Mouse (Mus musculus): ENCODE measurements at regions not wholly inside any gene's neighbourhood (a gene's known extent, or its start where the extent isn't known, plus 50 kb on each side); places are given as distances from the start of the nearest gene placed in this dataset.

DNA sequence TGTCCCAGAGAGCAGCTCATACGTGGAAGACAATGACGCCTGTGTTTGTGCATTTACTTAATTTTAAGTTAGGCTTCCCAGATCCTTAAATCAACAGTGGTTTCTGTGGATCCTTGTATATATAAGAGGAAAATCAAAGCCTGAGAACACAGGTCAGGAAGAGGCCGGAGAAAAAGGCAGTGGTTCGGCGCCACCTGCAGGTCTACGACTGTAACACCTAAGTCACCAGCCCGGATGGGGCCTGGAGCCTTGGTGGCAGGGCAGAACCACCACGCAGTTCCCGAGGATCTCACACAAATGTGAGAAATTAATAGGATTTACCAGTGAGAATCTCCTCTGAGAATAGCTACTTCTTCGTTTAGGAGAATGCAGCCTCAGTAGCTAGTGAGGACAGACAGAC, 62.9 kb upstream of the Zdhhc25 start:
- no peak overlapping the region for H3K9ac ChIP-seq
- WGBS = 19% methylated on average over 10 of the region's 10 CpGs
- H3K27me3 ChIP-seq = no peaks in the 10 kb centered on the region
- no peaks in the 10 kb centered on the region for H3K4me1 ChIP-seq
- H3K4me3 ChIP-seq = no peak overlapping the region
- no peaks in the 10 kb centered on the region for H3K36me3 ChIP-seq
- no peaks in the 10 kb centered on the region for H3K9me3 ChIP-seq
- no peak overlapping the region for H3K4me2 ChIP-seq
- no peak overlapping the region for H3K27ac ChIP-seq
- no peak for ATAC-seq (ENCODE audit: insufficient number of reproducible peaks, insufficient read depth, low FRiP score, low TSS enrichment, low read depth)

DNA sequence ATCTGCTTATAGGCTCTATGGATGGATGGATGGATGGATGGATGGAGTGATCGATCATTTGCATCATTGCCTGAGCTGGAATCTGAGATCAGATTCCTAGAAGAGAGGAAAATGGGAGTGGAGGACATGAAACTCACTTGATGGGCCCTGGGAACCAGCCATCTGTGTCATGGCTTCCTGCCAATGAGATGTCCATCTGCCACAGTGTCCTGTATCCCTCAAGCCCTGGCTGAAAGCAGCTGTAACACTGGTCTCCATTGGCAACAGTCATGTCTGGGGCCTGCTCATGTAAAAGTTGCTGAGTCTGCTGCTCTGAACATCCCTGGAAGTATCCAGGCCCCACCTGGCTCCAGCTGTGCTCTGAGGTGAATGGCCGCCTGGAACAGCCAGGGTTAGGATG, 57.5 kb upstream of the Zdhhc25 start:
- no peak for ATAC-seq (ENCODE audit: insufficient number of reproducible peaks, insufficient read depth, low FRiP score, low TSS enrichment, low read depth)
- no peaks in the 10 kb centered on the region for H3K27me3 ChIP-seq

DNA sequence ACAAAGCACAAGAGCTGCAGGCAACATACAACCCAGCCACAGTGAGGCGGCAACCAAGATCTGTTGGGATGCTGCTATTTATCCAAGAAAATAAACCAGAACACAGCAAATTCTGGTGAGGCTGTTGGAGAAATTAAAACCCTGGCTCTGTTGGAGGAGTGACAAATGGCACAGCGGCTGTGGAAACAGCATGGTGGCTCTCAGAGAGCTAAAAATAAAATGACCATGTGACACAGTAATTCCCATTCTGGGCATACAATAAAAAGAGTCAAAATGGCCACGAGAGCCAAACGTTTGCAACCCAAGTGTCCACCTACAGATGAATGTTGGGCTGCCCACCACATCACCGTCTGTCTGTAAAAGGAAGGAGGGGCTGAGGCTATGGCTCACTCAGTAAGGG, 55.9 kb upstream of the Zdhhc25 start:
- Histone ChIP-seq H3K4me1 (no peaks in the 10 kb centered on the region), H3K9me3 (no peaks in the 10 kb centered on the region), H3K4me3 (no peak overlapping the region), H3K9ac (no peak overlapping the region), H3K36me3 (no peaks in the 10 kb centered on the region), H3K4me2 (no peak overlapping the region), H3K27ac (no peak overlapping the region), H3K27me3 (no peaks in the 10 kb centered on the region)
- no peak for ATAC-seq (ENCODE audit: insufficient number of reproducible peaks, insufficient read depth, low FRiP score, low TSS enrichment, low read depth)
- WGBS = 83% methylated on average over 5 of the region's 5 CpGs

More for the DNA sequence above, 57.5 kb upstream of the Zdhhc25 start:
- Histone ChIP-seq H3K36me3 (no peaks in the 10 kb centered on the region), H3K4me1 (no peaks in the 10 kb centered on the region), H3K4me3 (no peak overlapping the region), H3K27ac (no peak overlapping the region), H3K9ac (no peak overlapping the region), H3K4me2 (no peak overlapping the region), H3K9me3 (no peaks in the 10 kb centered on the region)
- WGBS = 76% methylated on average over 2 of the region's 2 CpGs

DNA sequence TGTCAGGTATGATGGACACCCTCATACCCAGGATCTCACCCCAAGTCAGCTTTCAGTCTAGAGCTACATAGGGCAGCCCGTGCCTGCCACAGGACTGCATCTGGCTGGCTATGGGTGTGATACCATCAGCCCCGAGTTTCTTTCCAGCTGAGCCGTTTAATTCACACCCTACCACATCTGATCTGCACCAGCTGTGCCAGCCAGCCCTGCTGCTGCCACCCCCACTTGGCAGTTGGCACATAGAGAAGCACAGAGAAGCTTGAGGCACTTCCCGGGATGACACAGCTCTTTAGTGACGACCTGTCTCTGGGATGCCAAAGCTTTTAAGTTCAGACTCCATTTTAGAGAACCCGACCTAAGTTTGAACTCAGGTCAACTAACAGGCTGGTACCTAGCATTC, 51.8 kb upstream of the Zdhhc25 start:
- Histone ChIP-seq H3K4me2 (no peak overlapping the region), H3K4me1 (no peaks in the 10 kb centered on the region), H3K9me3 (no peaks in the 10 kb centered on the region), H3K27me3 (no peaks in the 10 kb centered on the region), H3K4me3 (no peak overlapping the region), H3K27ac (no peak overlapping the region), H3K36me3 (no peaks in the 10 kb centered on the region), H3K9ac (no peak overlapping the region)
- ATAC-seq (ENCODE audit: insufficient number of reproducible peaks, insufficient read depth, low FRiP score, low TSS enrichment, low read depth) = no peak
- 62% methylated on average over 6 of the region's 6 CpGs for WGBS
